Mouse (Mus musculus): Measurements from ENCODE around the gene Sf3b3.

DNA sequence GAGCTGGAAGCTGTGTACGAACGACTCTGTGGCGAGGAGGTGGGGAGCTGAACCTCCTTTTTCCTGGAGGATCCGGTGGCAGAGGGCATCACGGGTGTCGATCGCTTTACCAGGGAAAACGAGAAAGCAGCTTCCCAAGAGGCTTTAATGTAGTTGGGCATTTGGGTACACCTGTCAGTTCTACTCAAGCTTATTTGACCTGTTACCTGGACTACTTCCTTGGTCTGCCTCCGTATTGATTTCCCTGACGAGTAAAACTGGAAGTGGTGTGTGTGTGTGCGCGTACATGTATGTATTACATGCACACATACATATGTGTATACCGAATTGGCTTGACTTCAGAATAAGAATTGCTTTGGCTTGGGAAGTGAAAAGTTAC lies 573 bp upstream of the Sf3b3 start:
- TF ChIP-seq CTCF (IDR thresholded peaks at IDR 0.05; ENCODE audit: low read depth): no peak; the same call in 1 of the 2 replicates
- no peak for TF ChIP-seq EP300 (optimal IDR thresholded peaks at IDR 0.05)

All from stomach, postnatal 0 days (tissue).